24 mouse cellular contexts compared by ENCODE assay signal in genomic region chr5:90077025-90077536, GRCm38 (mm10).
DNase-seq lines count a peak whose midpoint lies in the region; ATAC-seq and TF ChIP-seq lines count a peak whose summit lies in the region.
"Had no signal": no experiment of that assay in that cellular context is flagged by ENCODE, and none has a peak within 500 bp of the region (broad histone marks: within the 10 kb centered on the region; RNA-seq: fewer than 3 reads in every experiment).

No protein-coding gene starts in this region.

- H3K4me2 ChIP-seq in CH12.LX (ENCODE audit: insufficient read depth, low read depth, poor library complexity, severe bottlenecking), result no peak overlapping the region
- H3K4me2 ChIP-seq in myocyte (ENCODE audit: low read depth), result peak overlapping the region; percentile 18
- no peak overlapping the region for H3K4me2 ChIP-seq in liver, postnatal 0 days (ENCODE audit: low read depth, low read length)

- H3ac ChIP-seq in C2C12 (ENCODE audit: control insufficient read depth, insufficient read length, low read depth), result no peak overlapping the region
- no peak overlapping the region for H3ac ChIP-seq in myocyte (ENCODE audit: control insufficient read depth, insufficient read length)

- peak; percentile 9 for DNase-seq in 3T3-L1 (ENCODE audit: low read depth, low spot score)
- peak; percentile 64 for DNase-seq in CH12.LX (ENCODE audit: extremely low read depth)
- no peak for DNase-seq in liver, postnatal 0 days
- DNase-seq in thymus, postnatal 14 days, result no peak
- no peak for DNase-seq in heart, adult 9 months (ENCODE audit: low spot score in 2 of 2)
- no peak for DNase-seq in thymus, postnatal 10 days (ENCODE audit: low spot score in 2 of 2)
- DNase-seq: adrenal gland, adult 2 months; adrenal gland, adult 8-10 months; adrenal gland, postnatal 10 days; adrenal gland, postnatal 14 days; adrenal gland, postnatal 25 days; adrenal gland, postnatal 36 days; B cell, adult 2 months; cerebellum, adult 11 months; cerebellum, adult 11-12 months; cerebellum, adult 18-20 months; cerebellum, adult 2 months; cerebellum, adult 8-10 months had no signal

- no peak for TF ChIP-seq RAD21 in CH12.LX (IDR thresholded peaks at IDR 0.05; ENCODE audit: low read depth, low read length)

- H3K36me3 ChIP-seq in C2C12 (ENCODE audit: control insufficient read depth, insufficient read depth) (no peaks in the 10 kb centered on the region), CH12.LX (replicated peaks in 1 of 2; ENCODE audit: control insufficient read depth in 1 of 2, insufficient read depth in 1 of 2, low read length in 1 of 2) (no peaks in the 10 kb centered on the region), myocyte (ENCODE audit: control insufficient read depth, insufficient read depth) (no peaks in the 10 kb centered on the region)
- no peaks in the 10 kb centered on the region for H3K36me3 ChIP-seq in liver, postnatal 0 days (replicated peaks; ENCODE audit: insufficient read depth, low read length)
- H3K36me3 ChIP-seq: G1E had no signal

- no peaks in the 10 kb centered on the region for H3K79me2 ChIP-seq in C2C12 (ENCODE audit: control insufficient read depth, insufficient read depth)
- H3K79me2 ChIP-seq in CH12.LX (replicated peaks; ENCODE audit: control insufficient read depth, extremely low read depth, insufficient read depth, poor library complexity, severe bottlenecking), result no peaks in the 10 kb centered on the region
- no peaks in the 10 kb centered on the region for H3K79me2 ChIP-seq in myocyte (ENCODE audit: control insufficient read depth, insufficient read depth)

- in situ Hi-C loops in CH12.LX (cut with MboI; ENCODE audit: low pct_ligation_motif_present, low pct_unique_long_range_greater_than_20kb, low sequenced_read_pairs), result no loop called here

- dilution Hi-C loops in CH12.LX (cut with MboI; ENCODE audit: extremely low pct_ligation_motif_present, extremely low pct_unique_long_range_greater_than_20kb, low sequenced_read_pairs), result no loop called here

- 77% methylated on average over 6 of the region's 6 CpGs for WGBS in liver, postnatal 0 days (ENCODE audit: insufficient replicate concordance)

- no peaks in the 10 kb centered on the region for H3K9me3 ChIP-seq in CH12.LX (replicated peaks; ENCODE audit: low read length)
- no peaks in the 10 kb centered on the region for H3K9me3 ChIP-seq in liver, postnatal 0 days (ENCODE audit: low read length)
- H3K9me3 ChIP-seq: G1E had no signal

- H3K9ac ChIP-seq in CH12.LX (ENCODE audit: insufficient read depth, low read depth), result no peak overlapping the region
- no peak overlapping the region for H3K9ac ChIP-seq in liver, postnatal 0 days (replicated peaks)

- peaks cover 0 to 4% of the 10 kb centered on the region in 2 experiments; a peak in 1 of 4 replicates for H3K4me1 ChIP-seq in CH12.LX (ENCODE audit: control insufficient read depth in 1 of 2, insufficient read depth in 2 of 2)
- H3K4me1 ChIP-seq in liver, postnatal 0 days (ENCODE audit: insufficient read depth), result no peaks in the 10 kb centered on the region

- no peaks in the 10 kb centered on the region for H3K79me3 ChIP-seq in C2C12 (ENCODE audit: low read depth)

- TF ChIP-seq CTCF in C2C12 (IDR thresholded peaks at IDR 0.05; ENCODE audit: control insufficient read depth, insufficient read depth, insufficient read length) (no peak), CH12.LX (conservative IDR thresholded peaks at IDR 0.05 in 1 of 2, IDR thresholded peaks at IDR 0.05 in 1 of 2; ENCODE audit: low read depth in 2 of 2, low read length in 2 of 2) (no peak)
- TF ChIP-seq CTCF in liver, postnatal 0 days (IDR thresholded peaks at IDR 0.05; ENCODE audit: low read depth), result no peak

- H3K27me3 ChIP-seq in C2C12 (ENCODE audit: control insufficient read depth, insufficient read depth, insufficient read length) (no peaks in the 10 kb centered on the region), CH12.LX (replicated peaks) (no peaks in the 10 kb centered on the region), myocyte (ENCODE audit: control insufficient read depth, insufficient read depth, insufficient read length) (no peaks in the 10 kb centered on the region)
- no peaks in the 10 kb centered on the region for H3K27me3 ChIP-seq in liver, postnatal 0 days (ENCODE audit: insufficient read depth, low read length)

- H3K27ac ChIP-seq in CH12.LX (ENCODE audit: insufficient read depth, low read depth), result no peak overlapping the region
- no peak overlapping the region for H3K27ac ChIP-seq in liver, postnatal 0 days (ENCODE audit: low read depth)

- TF ChIP-seq POLR2A in CH12.LX (IDR thresholded peaks at IDR 0.05; ENCODE audit: low read depth, low read length) (no peak), myocyte (IDR thresholded peaks at IDR 0.05; ENCODE audit: insufficient read length, low read depth) (no peak)

- H3K4me3 ChIP-seq in C2C12 (ENCODE audit: insufficient read depth, poor library complexity, severe bottlenecking) (no peak overlapping the region), CH12.LX (replicated peaks in 1 of 3; ENCODE audit: low read depth in 2 of 3, low read length in 2 of 3, poor library complexity in 1 of 3) (no peak overlapping the region), myocyte (no peak overlapping the region)
- no peak overlapping the region for H3K4me3 ChIP-seq in liver, postnatal 0 days (ENCODE audit: low read depth, low read length)

- TF ChIP-seq EP300 in CH12.LX (IDR thresholded peaks at IDR 0.05; ENCODE audit: low read length), result peak; percentile 67
- no peak for TF ChIP-seq EP300 in liver, postnatal 0 days (IDR thresholded peaks at IDR 0.05; ENCODE audit: low read depth)

- ATAC-seq in liver, postnatal 0 days, result no peak
- ATAC-seq: activated CD4-positive, CD25-positive, alpha-beta regulatory T cell, adult 4 months; CD4-positive, CD25-positive, alpha-beta regulatory T cell, adult 4 months; Patski had no signal

TF ChIP-seq in C2C12, 6 proteins besides CTCF, POLR2A, EP300 and RAD21:
- TF ChIP-seq FOSL1 (IDR thresholded peaks at IDR 0.05; ENCODE audit: insufficient read depth, low read length, poor library complexity, severe bottlenecking) (peak; percentile 41), MYOG (IDR thresholded peaks at IDR 0.05; ENCODE audit: control insufficient read depth, extremely low read depth, insufficient read length) (no peak), CEBPB (IDR thresholded peaks at IDR 0.05; ENCODE audit: low read depth) (peak; percentile 81), USF1 (IDR thresholded peaks at IDR 0.05; ENCODE audit: low read depth) (no peak), MYOD1 (IDR thresholded peaks at IDR 0.05; ENCODE audit: control insufficient read depth, insufficient read length, low read depth) (peak; percentile 46), MAX (IDR thresholded peaks at IDR 0.05) (peak; percentile 45)

TF ChIP-seq in CH12.LX, 34 proteins besides CTCF, POLR2A, EP300 and RAD21:
- TF ChIP-seq ETS1 (conservative IDR thresholded peaks at IDR 0.05; ENCODE audit: low read depth, low read length), result peak; percentile 69
- peak; percentile 24 for TF ChIP-seq JUND (conservative IDR thresholded peaks at IDR 0.05; ENCODE audit: low read depth, low read length)
- no peak for TF ChIP-seq GABPA (IDR thresholded peaks at IDR 0.05; ENCODE audit: insufficient replicate concordance, low read depth, low read length)
- TF ChIP-seq PAX5 (IDR thresholded peaks at IDR 0.05; ENCODE audit: low read length), result no peak

TF ChIP-seq in myocyte, 11 proteins besides CTCF, POLR2A, EP300 and RAD21:
- no peak for TF ChIP-seq MYOG (IDR thresholded peaks at IDR 0.05; ENCODE audit: control insufficient read depth in 1 of 3, insufficient read depth in 1 of 3, insufficient read length in 2 of 3, low read depth in 2 of 3)
- no peak for TF ChIP-seq MYOD1 (IDR thresholded peaks at IDR 0.05; ENCODE audit: control insufficient read depth in 1 of 3, insufficient read length in 2 of 3, low read depth in 2 of 3)
- TF ChIP-seq TCF12 (IDR thresholded peaks at IDR 0.05; ENCODE audit: insufficient read depth, poor library complexity, severe bottlenecking), result no peak
- no peak for TF ChIP-seq USF1 (IDR thresholded peaks at IDR 0.05; ENCODE audit: low read depth)
- peak; percentile 65 for TF ChIP-seq CEBPB (IDR thresholded peaks at IDR 0.05; ENCODE audit: insufficient read depth, poor library complexity, severe bottlenecking)

Comparison
In these comparisons a context has a peak if more than half of its experiments do, and no peak if none do; other contexts are left out.
1. DNase-seq: peak in 3T3-L1 (single experiment) and CH12.LX (single experiment); none in liver, postnatal 0 days (single experiment), thymus, postnatal 14 days (single experiment), heart, adult 9 months (0 of 2) and thymus, postnatal 10 days (0 of 2).